Mouse (Mus musculus): ENCODE measurements around the gene Foxe3. TPM values are rescaled to one million over a fixed set of nuclear protein-coding genes. Genes with fewer than 3 reads are reported as not detected.
A peak's percentile ranks its signal among the peaks of the same experiment; 100 is the strongest.

The Foxe3 gene
- polyA plus RNA-seq, 1 experiment from 2014 or later: not detected

- Histone ChIP-seq H3K9ac (ENCODE audit: low read depth, low read length) (no peak overlapping the region), H3K4me1 (ENCODE audit: control insufficient read depth, insufficient read depth, low read length) (no peaks in the 10 kb centered on the region; the same call in 1 of the 2 replicates), H3K36me3 (ENCODE audit: control insufficient read depth, insufficient read depth, low read length) (no peaks in the 10 kb centered on the region), H3K27me3 (ENCODE audit: control insufficient read depth, insufficient read depth, low read length) (peaks cover 97% of the 10 kb centered on the region), H3K27ac (ENCODE audit: low read depth, low read length) (no peak overlapping the region), H3K4me2 (peak overlapping the region; percentile 46; the same call in 1 of the 2 replicates), H3K9me3 (replicated peaks; ENCODE audit: control insufficient read depth, low read length) (no peaks in the 10 kb centered on the region), H3K4me3 (ENCODE audit: low read depth, low read length) (no peak overlapping the region; the same call in 1 of the 2 replicates)
- WGBS (ENCODE audit: insufficient replicate concordance): under 1% methylated on average over 39 of the region's 39 CpGs
- ATAC-seq (replicated peaks; ENCODE audit: insufficient number of reproducible peaks, low FRiP score, low TSS enrichment): no peak
Measured at GRCm38 (mm10) chr4:114902641-114903421, 23.0 kb downstream of the Foxe3 start.

GRCm38 (mm10) chr4:114901643-114902351 is 24.0 kb downstream of the Foxe3 start:
- H3K9ac ChIP-seq (ENCODE audit: low read depth, low read length): no peak overlapping the region
- no peaks in the 10 kb centered on the region for H3K9me3 ChIP-seq (replicated peaks; ENCODE audit: control insufficient read depth, low read length)
- 0 out of 2 replicates have a peak overlapping the region, but pooled peaks have one; percentile 15 for H3K4me3 ChIP-seq (ENCODE audit: low read depth, low read length)
- ATAC-seq (replicated peaks; ENCODE audit: insufficient number of reproducible peaks, low FRiP score, low TSS enrichment): no peak
- H3K27ac ChIP-seq (ENCODE audit: low read depth, low read length): no peak overlapping the region
- no peaks in the 10 kb centered on the region for H3K4me1 ChIP-seq (ENCODE audit: control insufficient read depth, insufficient read depth, low read length)
- H3K36me3 ChIP-seq (ENCODE audit: control insufficient read depth, insufficient read depth, low read length): no peaks in the 10 kb centered on the region
- peaks cover 97% of the 10 kb centered on the region for H3K27me3 ChIP-seq (ENCODE audit: control insufficient read depth, insufficient read depth, low read length)
- H3K4me2 ChIP-seq: peak overlapping the region; percentile 46
- under 1% methylated on average over 42 of the region's 42 CpGs for WGBS (ENCODE audit: insufficient replicate concordance)

- Histone ChIP-seq H3K4me2 (no peak overlapping the region), H3K36me3 (ENCODE audit: control insufficient read depth, insufficient read depth, low read length) (no peaks in the 10 kb centered on the region), H3K4me1 (ENCODE audit: control insufficient read depth, insufficient read depth, low read length) (no peaks in the 10 kb centered on the region), H3K9me3 (replicated peaks; ENCODE audit: control insufficient read depth, low read length) (no peaks in the 10 kb centered on the region), H3K9ac (ENCODE audit: low read depth, low read length) (no peak overlapping the region), H3K27ac (ENCODE audit: low read depth, low read length) (no peak overlapping the region), H3K4me3 (ENCODE audit: low read depth, low read length) (no peak overlapping the region), H3K27me3 (ENCODE audit: control insufficient read depth, insufficient read depth, low read length) (peaks cover 97% of the 10 kb centered on the region)
- whole genome bisulfite sequencing (ENCODE audit: insufficient replicate concordance): 4% methylated on average over 33 of the region's 33 CpGs
- no peak for ATAC-seq (replicated peaks; ENCODE audit: insufficient number of reproducible peaks, low FRiP score, low TSS enrichment)
Measured at GRCm38 (mm10) chr4:114900866-114901642, 24.8 kb downstream of the Foxe3 start.

GRCm38 (mm10) chr4:114899885-114900284 is 25.9 kb downstream of the Foxe3 start:
- Histone ChIP-seq H3K4me2 (no peak overlapping the region), H3K27ac (ENCODE audit: low read depth, low read length) (no peak overlapping the region), H3K4me1 (ENCODE audit: control insufficient read depth, insufficient read depth, low read length) (no peaks in the 10 kb centered on the region), H3K36me3 (ENCODE audit: control insufficient read depth, insufficient read depth, low read length) (no peaks in the 10 kb centered on the region), H3K9me3 (replicated peaks; ENCODE audit: control insufficient read depth, low read length) (no peaks in the 10 kb centered on the region), H3K27me3 (ENCODE audit: control insufficient read depth, insufficient read depth, low read length) (peaks cover 94% of the 10 kb centered on the region), H3K4me3 (ENCODE audit: low read depth, low read length) (no peak overlapping the region), H3K9ac (ENCODE audit: low read depth, low read length) (no peak overlapping the region)
- WGBS (ENCODE audit: insufficient replicate concordance): 9% methylated on average over 3 of the region's 3 CpGs
- no peak for ATAC-seq (replicated peaks; ENCODE audit: insufficient number of reproducible peaks, low FRiP score, low TSS enrichment)

- Histone ChIP-seq H3K9ac (ENCODE audit: low read depth, low read length) (no peak overlapping the region), H3K9me3 (replicated peaks; ENCODE audit: control insufficient read depth, low read length) (no peaks in the 10 kb centered on the region), H3K27me3 (ENCODE audit: control insufficient read depth, insufficient read depth, low read length) (peaks cover 79% of the 10 kb centered on the region), H3K36me3 (ENCODE audit: control insufficient read depth, insufficient read depth, low read length) (no peaks in the 10 kb centered on the region), H3K4me1 (ENCODE audit: control insufficient read depth, insufficient read depth, low read length) (no peaks in the 10 kb centered on the region), H3K4me3 (ENCODE audit: low read depth, low read length) (no peak overlapping the region), H3K4me2 (no peak overlapping the region), H3K27ac (ENCODE audit: low read depth, low read length) (no peak overlapping the region)
- 9% methylated on average over 4 of the region's 4 CpGs for WGBS (ENCODE audit: insufficient replicate concordance)
- ATAC-seq (replicated peaks; ENCODE audit: insufficient number of reproducible peaks, low FRiP score, low TSS enrichment): no peak
Measured at GRCm38 (mm10) chr4:114897853-114898252, 28.0 kb downstream of the Foxe3 start.

GRCm38 (mm10) chr4:114882232-114882631 is 43.6 kb downstream of the Foxe3 start:
- Histone ChIP-seq H3K27me3 (ENCODE audit: control insufficient read depth, insufficient read depth, low read length) (peaks cover 2% of the 10 kb centered on the region; the same call in 1 of the 2 replicates), H3K4me3 (ENCODE audit: low read depth, low read length) (no peak overlapping the region), H3K9me3 (replicated peaks; ENCODE audit: control insufficient read depth, low read length) (no peaks in the 10 kb centered on the region), H3K27ac (ENCODE audit: low read depth, low read length) (no peak overlapping the region), H3K36me3 (ENCODE audit: control insufficient read depth, insufficient read depth, low read length) (no peaks in the 10 kb centered on the region), H3K9ac (ENCODE audit: low read depth, low read length) (no peak overlapping the region), H3K4me1 (ENCODE audit: control insufficient read depth, insufficient read depth, low read length) (no peaks in the 10 kb centered on the region), H3K4me2 (no peak overlapping the region)
- WGBS (ENCODE audit: insufficient replicate concordance): 88% methylated on average over 1 of the region's 1 CpGs
- ATAC-seq (replicated peaks; ENCODE audit: insufficient number of reproducible peaks, low FRiP score, low TSS enrichment): no peak

GRCm38 (mm10) chr4:114876441-114876972 is 49.3 kb downstream of the Foxe3 start:
- H3K27ac ChIP-seq (ENCODE audit: low read depth, low read length): no peak overlapping the region
- H3K4me2 ChIP-seq: no peak overlapping the region
- no peaks in the 10 kb centered on the region for H3K4me1 ChIP-seq (ENCODE audit: control insufficient read depth, insufficient read depth, low read length)
- 11% methylated on average over 8 of the region's 8 CpGs for WGBS (ENCODE audit: insufficient replicate concordance)
- no peak for ATAC-seq (replicated peaks; ENCODE audit: insufficient number of reproducible peaks, low FRiP score, low TSS enrichment)
- H3K4me3 ChIP-seq (ENCODE audit: low read depth, low read length): no peak overlapping the region
- no peak overlapping the region for H3K9ac ChIP-seq (ENCODE audit: low read depth, low read length)
- H3K36me3 ChIP-seq (ENCODE audit: control insufficient read depth, insufficient read depth, low read length): no peaks in the 10 kb centered on the region
- no peaks in the 10 kb centered on the region for H3K9me3 ChIP-seq (replicated peaks; ENCODE audit: control insufficient read depth, low read length)
- H3K27me3 ChIP-seq (ENCODE audit: control insufficient read depth, insufficient read depth, low read length): no peaks in the 10 kb centered on the region
